Mouse (Mus musculus): ENCODE results near the gene Syne1. TPM values are rescaled to one million over a fixed set of nuclear protein-coding genes. Genes with fewer than 3 reads are reported as not detected.

The Syne1 gene
- total RNA-seq, 2 experiments from 2014 or later: 17.9 to 23.0 TPM

DNA sequence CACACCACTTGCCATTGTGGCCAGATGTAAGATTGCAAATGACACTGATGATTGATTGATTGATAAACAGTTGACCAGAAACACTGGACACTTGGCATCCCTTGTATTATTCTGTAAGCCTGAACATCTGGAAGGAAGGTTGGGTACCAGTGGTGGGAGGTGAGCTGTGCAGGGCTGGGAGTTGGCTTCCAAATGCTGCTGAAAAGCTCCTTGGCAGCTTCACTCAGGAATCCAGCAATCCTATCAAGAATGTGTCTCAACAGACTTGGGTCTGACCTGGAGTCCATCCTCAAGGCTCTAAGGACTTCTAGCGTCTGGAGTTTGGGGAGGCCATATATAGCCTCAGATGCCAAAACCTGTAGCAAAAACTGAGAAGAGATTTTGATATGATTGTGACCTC is 536.3 kb downstream of the Syne1 start:
- no peak for DNase-seq (ENCODE audit: low spot score in 2 of 2)

- DNase-seq (ENCODE audit: low spot score in 2 of 2): no peak
Observed at GRCm38 (mm10) chr10:5012004-5012403, 539.3 kb downstream of the Syne1 start.

DNA sequence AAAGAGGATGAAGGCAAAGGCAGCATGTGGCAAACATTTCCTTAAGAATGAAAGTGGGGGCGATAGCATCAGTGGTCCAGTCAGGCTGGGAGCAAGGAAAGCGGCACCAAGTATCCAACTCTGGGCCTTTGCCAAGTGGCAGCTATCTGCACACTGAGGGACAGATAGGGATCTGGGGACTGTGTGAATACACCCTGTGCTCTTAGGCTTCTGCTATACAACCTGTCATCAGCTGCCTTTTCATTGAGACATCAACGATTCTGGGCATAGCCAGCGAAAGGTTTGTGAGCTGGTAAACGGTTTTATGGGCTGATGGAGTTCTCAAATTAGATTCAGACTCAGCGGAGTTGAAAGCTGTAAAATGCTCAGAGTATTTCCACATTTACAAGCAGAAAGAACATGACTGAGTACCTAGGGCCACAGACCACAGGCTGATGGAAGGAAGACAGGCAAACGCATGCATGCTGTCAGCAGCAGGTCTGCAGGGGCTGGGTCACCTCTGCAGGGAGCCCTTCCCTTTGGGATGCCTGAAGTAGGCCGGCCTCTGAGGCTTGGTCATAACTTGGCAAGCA is 542.4 kb downstream of the Syne1 start:
- no peak for DNase-seq (ENCODE audit: low spot score in 2 of 2)

DNA sequence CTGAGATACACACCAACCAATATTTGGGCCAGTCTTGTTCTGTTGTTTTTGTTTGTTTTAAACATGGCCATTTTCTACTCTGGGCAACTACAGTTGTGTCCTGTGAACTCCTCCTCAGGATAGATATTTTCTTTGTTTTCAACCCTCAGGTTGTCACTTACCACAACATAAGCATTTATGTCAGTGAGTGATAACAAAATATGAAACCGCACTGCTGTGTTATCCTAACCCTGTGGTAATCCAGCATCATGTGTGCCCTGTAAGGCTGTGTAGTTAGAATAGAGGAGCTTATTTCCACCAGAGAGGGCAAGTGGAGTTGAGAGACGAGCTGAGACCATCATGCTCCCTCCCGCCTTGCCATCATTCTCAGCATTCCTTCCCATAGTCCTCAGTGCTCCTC is 554.7 kb downstream of the Syne1 start:
- no peak for DNase-seq (ENCODE audit: low spot score in 2 of 2)

GRCm38 (mm10) chr10:4993802-4994201 is 557.5 kb downstream of the Syne1 start:
- no peak for DNase-seq (ENCODE audit: low spot score in 2 of 2)

DNA sequence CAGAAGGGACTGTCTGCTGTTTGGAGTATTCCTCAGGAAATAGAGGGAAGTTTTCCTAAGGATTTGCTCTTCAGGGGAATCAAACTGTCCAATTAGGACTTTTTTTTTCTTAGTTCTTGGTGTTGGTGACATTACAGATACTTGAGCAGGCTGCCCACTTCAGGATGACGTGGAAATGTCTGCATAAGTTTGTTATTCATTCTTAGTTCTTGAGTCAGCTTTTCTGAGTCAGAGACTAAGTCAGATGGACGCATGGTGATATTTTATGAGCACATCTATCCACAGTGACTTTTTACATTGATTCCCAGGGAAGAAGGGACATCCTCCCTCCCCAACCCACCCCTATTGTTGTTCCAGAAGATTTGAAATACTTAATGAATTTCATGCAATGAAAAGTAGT is 567.4 kb downstream of the Syne1 start:
- DNase-seq (ENCODE audit: low spot score in 2 of 2): no peak

GRCm38 (mm10) chr10:4977374-4977773 is 573.9 kb downstream of the Syne1 start:
- DNase-seq (ENCODE audit: low spot score in 2 of 2): no peak

GRCm38 (mm10) chr10:4976557-4976956 is 574.7 kb downstream of the Syne1 start:
- DNase-seq (ENCODE audit: low spot score in 2 of 2): no peak

DNA sequence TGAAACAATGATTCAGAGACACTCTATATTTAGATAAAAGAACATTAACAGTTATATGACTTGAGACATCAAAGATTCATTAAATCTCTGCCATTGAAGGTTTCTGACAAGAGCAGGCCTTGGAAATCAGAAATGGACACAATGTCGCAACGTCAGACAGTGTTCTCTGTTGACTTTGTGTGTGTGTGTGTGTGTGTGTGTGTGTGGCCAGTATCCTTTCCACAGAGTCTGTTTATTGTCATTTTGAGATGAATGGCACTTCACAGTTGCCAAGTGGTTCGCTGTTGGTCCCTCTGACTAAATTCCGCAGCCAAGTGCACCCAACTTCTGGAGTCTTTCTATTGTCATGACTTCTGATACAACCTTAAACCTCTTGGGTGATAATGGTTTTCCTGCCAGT is 577.0 kb downstream of the Syne1 start:
- DNase-seq (ENCODE audit: low spot score in 2 of 2): no peak

GRCm38 (mm10) chr10:4972026-4972425 is 579.3 kb downstream of the Syne1 start:
- no peak for DNase-seq (ENCODE audit: low spot score in 2 of 2)

- DNase-seq (ENCODE audit: low spot score in 2 of 2): no peak
Observed at GRCm38 (mm10) chr10:4971586-4971985, 579.7 kb downstream of the Syne1 start.

DNA sequence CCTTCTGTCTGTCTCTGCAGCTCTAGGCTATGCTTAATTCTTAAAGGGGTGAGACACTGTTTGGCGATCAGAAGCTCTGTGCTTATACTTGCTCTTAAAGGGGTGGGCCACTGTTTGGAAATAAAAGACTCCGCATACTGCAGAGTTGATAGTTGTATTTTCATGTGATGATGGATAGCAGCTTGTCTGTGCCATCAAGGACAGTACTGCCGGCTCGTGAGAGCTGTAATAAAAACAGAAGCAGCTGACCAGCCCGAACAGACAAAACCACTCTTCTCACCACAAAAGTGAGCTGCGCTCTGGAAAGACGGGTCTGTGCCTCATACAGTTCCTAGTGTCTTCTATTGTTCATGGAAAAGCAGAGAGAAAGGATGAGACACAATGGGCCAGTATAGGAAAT is 580.1 kb downstream of the Syne1 start:
- DNase-seq (ENCODE audit: low spot score in 2 of 2): no peak

Other genes starting within 250 kb of the Syne1 start
- 1 to 10 TPM; 2.9 TPM for gene Myct1, start 42.3 kb upstream of the Syne1 start, total RNA-seq (2021)
- not detected for gene Vip, start 87.7 kb upstream of the Syne1 start, total RNA-seq (2021)

All from adrenal gland, adult 18-20 months (tissue).